Mouse (Mus musculus): ENCODE measurements around the gene Clk1. TPM values are rescaled to one million over a fixed set of nuclear protein-coding genes. Genes with fewer than 3 reads are reported as not detected.

Clk1 gene
- polyA plus RNA-seq, 1 experiment from 2014 or later: 124 TPM

DNA sequence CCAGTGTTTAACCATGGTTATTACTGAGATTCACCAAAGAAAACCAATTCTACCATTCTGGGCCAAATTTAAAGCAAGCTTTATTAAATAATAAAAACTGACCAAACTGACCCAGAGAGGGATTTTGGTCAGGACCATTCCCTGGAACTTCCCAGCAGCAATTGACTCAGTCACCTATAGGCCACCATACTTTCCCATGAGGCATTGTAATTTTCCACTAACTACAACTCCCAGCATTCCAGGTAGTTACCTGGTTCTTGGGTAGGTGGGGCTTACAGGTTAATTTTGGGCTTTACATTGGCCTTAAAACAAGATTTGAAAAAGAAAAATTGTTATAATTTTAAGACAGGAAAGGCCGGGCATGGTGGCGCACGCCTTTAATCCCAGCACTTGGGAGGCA is 58.0 kb downstream of the Clk1 start:
- WGBS: 94% methylated on average over 3 of the region's 3 CpGs
- 0 out of 2 replicates have a peak, but pooled peaks cover 2% of the 10 kb centered on the region for H3K4me1 ChIP-seq
- H3K27me3 ChIP-seq (ENCODE audit: poor library complexity, severe bottlenecking): no peaks in the 10 kb centered on the region
- no peak overlapping the region for H3K4me3 ChIP-seq
- no peak overlapping the region for H3K27ac ChIP-seq
- DNase-seq (ENCODE audit: extremely low spot score, low spot score): no peak
- H3K36me3 ChIP-seq (replicated peaks): no peaks in the 10 kb centered on the region
- peaks cover 8% of the 10 kb centered on the region; the same call in 1 of the 2 replicates for H3K9me3 ChIP-seq

DNA sequence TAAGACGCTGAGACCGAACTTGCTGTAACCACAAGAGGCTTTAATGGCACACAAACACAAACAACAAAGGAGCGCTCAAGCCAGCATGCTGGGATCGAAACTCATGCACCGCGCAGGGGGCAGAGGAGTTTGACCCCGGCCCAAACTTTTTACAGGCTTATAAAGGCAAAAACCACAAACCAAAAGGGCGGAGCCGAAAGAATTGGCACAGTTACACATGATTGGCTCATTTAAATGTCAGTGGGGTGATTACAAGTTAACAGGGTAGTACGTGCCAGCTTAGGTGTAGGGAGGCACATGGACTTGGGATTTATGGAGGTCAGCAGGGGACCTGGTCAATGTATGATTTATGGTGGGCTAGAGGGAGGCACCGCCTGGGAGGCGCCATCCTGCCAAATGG is 59.3 kb downstream of the Clk1 start:
- H3K4me1 ChIP-seq: 0 out of 2 replicates have a peak, but pooled peaks cover 2% of the 10 kb centered on the region
- H3K9me3 ChIP-seq: peaks cover 8% of the 10 kb centered on the region; the same call in 1 of the 2 replicates
- no peaks in the 10 kb centered on the region for H3K27me3 ChIP-seq (ENCODE audit: poor library complexity, severe bottlenecking)
- no peak for DNase-seq (ENCODE audit: extremely low spot score, low spot score)
- H3K36me3 ChIP-seq (replicated peaks): no peaks in the 10 kb centered on the region
- no peak overlapping the region for H3K27ac ChIP-seq
- no peak overlapping the region for H3K4me3 ChIP-seq
- WGBS: 93% methylated on average over 12 of the region's 12 CpGs

DNA sequence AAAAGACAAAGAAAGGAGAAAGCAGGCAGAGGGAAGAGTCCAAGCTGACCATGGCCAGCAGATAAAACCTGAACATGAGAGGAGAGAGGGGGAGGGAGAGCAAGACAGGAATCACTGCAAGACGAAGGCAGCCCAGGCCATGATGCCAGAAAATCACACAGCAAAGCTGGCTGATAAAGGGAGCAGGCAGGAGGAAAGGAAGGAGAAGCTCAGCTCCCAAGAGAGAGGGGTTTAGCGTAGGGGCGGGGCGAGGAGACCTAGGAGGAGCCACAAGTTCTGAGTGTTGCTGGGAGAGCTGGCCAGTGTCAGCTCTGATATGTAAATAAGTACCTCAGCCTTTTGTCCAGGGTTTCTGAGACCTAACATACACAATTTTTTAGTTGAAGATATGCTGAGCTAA is 61.6 kb downstream of the Clk1 start:
- Histone ChIP-seq H3K9me3 (peaks cover 8% of the 10 kb centered on the region; the same call in 1 of the 2 replicates), H3K27ac (no peak overlapping the region), H3K4me1 (0 out of 2 replicates have a peak, but pooled peaks cover 2% of the 10 kb centered on the region), H3K27me3 (ENCODE audit: poor library complexity, severe bottlenecking) (no peaks in the 10 kb centered on the region), H3K36me3 (replicated peaks) (no peaks in the 10 kb centered on the region), H3K4me3 (no peak overlapping the region)
- WGBS: 56% methylated on average over 4 of the region's 4 CpGs
- DNase-seq (ENCODE audit: extremely low spot score, low spot score): no peak

Other genes starting within 250 kb of the Clk1 start
- gene Aox4, start 213.7 kb downstream of the Clk1 start, polyA plus RNA-seq (2016; fragmentation: Nextera tagmentation; extraction: Ambion mirVana): not detected in 2 replicates
- gene Aox2, start 145.7 kb downstream of the Clk1 start, polyA plus RNA-seq (2016; fragmentation: Nextera tagmentation; extraction: Ambion mirVana): 0.05 TPM in 1 of 2 replicates, not detected in the other
- 460 and 478 TPM in 2 replicates for gene Bzw1, start 31.2 kb downstream of the Clk1 start, polyA plus RNA-seq (2016; fragmentation: Nextera tagmentation; extraction: Ambion mirVana)
- gene Nif3l1, start 21.1 kb upstream of the Clk1 start, polyA plus RNA-seq (2016; fragmentation: Nextera tagmentation; extraction: Ambion mirVana): 76.2 and 78.4 TPM in 2 replicates
- gene Ppil3, start 21.4 kb upstream of the Clk1 start, polyA plus RNA-seq (2016; fragmentation: Nextera tagmentation; extraction: Ambion mirVana): 63.0 and 66.1 TPM in 2 replicates
- gene Orc2, start 81.0 kb upstream of the Clk1 start, polyA plus RNA-seq (2016; fragmentation: Nextera tagmentation; extraction: Ambion mirVana): 55.4 and 56.6 TPM in 2 replicates
- gene Fam126b, start 162.3 kb upstream of the Clk1 start, polyA plus RNA-seq (2016; fragmentation: Nextera tagmentation; extraction: Ambion mirVana): 4.1 and 6.4 TPM in 2 replicates
- gene Ndufb3, start 162.3 kb upstream of the Clk1 start, polyA plus RNA-seq (2016; fragmentation: Nextera tagmentation; extraction: Ambion mirVana): 135 and 138 TPM in 2 replicates